Mouse (Mus musculus) right cerebral cortex, adult 18-20 months (tissue): ENCODE results near the gene Copg2.
"Not testable (repeated sequence)": the region's sequence is repeated elsewhere in the genome, so short reads cannot be mapped to it uniquely, and the experiment has no call there.

Experiments used
- DNase-seq: peaks from one replicate; pipeline ENCODE4 v3.0.0; 2022; ENCODE audit warnings: mixed read lengths

The Copg2 gene

GRCm38 (mm10) chr6:30805053-30805752 lies 91.4 kb downstream of the Copg2 start:
- peak; percentile 8 for DNase-seq

DNA sequence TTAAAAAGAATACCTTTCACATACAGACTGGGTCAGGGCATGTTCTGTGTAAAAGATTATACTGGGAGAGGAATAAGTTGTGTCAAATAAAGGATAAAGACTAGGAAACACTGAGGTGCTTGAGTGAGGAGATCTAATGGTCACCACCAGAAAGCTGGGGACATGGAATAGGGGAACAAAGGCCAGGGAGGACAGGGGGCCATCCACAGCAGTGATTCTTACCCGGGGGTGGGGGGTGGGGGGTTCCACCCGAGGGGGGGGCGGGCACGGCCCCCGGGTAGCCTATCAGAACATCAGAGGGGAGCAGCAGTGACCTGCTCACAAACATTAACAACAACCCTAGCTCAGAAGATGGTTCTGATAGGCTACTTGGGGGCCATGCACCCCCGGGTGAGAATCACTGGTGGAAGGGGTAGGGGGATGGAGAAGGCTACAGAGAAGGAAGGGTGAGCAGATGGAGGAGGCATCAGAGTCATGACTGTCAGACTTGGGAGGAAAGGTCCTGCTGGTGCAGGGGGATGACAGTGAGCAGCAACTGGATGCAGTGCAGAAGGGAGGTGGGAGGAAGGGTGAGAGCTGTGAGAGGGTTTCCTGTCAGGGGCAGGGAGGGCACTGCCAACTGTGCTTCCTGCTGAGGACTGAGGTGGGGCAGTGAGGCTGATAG lies 92.1 kb downstream of the Copg2 start:
- DNase-seq: peak; percentile 34

- not testable (repeated sequence) for DNase-seq
Measured at GRCm38 (mm10) chr6:30802915-30803314, 93.7 kb downstream of the Copg2 start.

DNA sequence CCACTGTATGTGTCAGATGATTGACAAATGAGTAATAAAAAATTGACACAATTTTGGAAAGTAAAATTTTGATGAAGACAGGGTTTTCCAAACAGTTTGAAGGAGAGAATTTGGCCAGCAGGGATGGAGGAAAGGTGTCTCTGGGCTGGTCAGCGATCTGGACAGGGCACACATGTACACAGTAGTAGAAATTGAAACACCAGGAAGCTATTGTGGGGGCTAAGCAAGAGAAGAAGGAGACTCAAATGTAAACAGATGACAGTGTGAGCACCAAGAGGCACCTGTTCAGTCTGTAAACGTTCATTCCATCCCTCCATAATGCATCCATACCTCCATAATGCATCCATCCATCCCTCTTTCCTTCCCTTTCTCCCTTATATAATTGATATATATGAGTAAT lies 145.4 kb downstream of the Copg2 start:
- no peak for DNase-seq

- no peak for DNase-seq
Measured at GRCm38 (mm10) chr6:30750482-30750881, 146.1 kb downstream of the Copg2 start.

- DNase-seq: no peak
Measured at GRCm38 (mm10) chr6:30749892-30750291, 146.7 kb downstream of the Copg2 start.

DNA sequence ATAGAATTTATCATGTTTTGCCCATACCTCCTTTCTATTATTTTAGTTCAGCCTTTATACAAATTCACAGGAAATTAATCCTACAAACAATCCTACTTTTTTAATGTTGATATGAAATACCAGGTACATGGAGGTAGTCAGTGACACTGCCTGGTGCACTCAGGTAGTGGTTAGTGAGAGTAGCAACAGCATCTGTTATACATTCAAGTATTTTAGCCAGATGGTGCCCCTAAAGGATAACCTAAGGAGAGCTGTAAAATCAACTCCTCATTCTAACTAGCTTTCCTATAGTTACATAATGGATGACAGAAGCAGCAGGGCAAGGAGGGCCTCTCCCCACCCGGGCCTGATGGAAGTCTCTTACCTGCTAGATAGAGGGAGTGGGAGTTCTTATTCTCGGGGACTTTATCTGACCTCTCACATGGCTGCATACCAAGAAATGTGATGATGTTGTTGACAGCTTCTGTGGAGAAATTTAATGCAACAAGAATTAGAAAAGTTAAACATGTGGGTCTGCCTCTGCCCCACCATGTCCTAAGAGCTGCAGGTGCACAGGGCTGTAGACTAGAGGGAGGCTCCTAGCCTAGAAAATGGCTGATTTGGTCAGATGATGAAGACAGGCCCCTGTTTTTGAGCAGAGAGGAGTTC lies 147.4 kb downstream of the Copg2 start:
- no peak for DNase-seq

- DNase-seq: no peak
Measured at GRCm38 (mm10) chr6:30748358-30748910, 148.2 kb downstream of the Copg2 start.

DNA sequence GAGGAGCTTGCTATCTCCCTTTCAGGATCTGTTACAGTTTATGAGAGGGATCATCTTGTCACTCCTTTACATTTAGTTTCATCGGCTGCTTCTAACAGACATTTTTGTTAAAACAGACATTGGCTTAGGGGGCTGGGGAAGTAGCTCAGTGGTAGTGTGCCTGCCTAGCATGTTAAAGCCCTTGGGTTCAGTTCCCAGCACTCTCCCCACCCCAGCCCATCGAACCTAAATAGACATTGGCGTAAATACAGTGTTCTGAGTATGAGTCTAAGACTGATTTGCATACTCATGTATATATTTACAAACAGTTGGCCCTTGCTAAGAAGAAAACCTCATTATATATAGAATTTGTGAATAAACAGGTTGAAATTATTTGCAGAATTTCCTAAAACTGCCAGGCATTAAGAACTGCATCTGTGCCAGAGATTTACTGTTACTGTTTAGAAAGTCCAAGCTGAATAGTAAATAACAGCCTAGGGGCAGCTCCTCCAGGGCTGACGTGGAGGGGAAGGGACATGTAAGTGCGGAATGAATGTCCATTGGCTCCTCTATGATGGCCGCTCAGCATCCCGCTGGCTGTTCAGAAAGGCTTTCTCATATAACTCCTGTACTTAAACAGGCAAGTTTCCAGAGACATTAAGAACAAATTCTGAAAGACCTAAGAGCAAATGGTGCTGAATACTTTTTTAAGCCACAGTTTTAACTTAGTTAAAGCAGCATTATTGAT lies 148.8 kb downstream of the Copg2 start:
- DNase-seq: no peak

DNA sequence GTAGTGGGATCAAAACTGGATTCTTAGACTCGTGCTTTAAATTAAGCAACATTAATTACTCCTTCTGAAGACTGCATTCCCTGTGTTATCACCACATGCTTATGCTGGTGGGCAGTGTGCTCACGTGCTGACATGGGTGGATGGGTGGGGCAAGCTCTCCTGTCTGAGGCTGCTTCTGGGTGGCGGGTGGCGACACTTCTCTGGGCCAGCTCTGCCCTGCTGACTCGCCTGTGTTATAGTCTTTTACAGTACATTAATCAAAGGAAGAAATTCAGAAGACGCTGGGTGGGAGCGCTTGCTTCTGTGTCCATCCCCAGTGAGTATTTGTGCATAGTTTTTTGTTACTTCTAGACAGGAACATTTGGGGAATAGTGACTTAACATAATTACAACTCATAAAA lies 151.0 kb downstream of the Copg2 start:
- DNase-seq: no peak

- no peak for DNase-seq
Measured at GRCm38 (mm10) chr6:30744846-30745245, 151.7 kb downstream of the Copg2 start.

DNA sequence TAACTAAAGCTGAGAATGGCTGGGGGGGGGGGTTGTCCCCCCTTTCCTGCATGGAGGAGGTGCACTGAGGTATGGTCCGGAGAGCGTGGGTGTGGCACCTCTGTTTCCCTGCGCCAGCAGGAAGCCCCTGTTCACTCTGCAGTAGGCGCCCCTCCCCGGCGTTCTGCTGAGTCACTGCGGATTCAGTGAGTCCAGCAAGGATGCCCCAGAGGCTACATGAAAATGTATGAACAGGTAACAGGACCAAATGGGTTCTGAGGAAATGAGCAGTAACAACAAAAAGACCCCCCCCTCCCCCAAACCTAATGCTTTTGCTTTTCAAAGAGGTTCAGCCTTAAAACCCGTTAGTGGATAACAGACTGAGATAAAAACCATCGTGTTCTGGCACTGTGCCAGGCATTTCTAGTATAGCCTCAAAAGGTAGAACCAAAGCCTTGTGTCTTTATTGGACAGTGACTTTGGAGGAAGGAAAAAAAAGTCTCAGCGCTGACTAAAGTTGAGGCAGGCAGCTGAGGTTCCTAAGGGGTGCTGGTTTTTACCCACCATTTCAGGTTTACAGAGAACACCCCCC lies 157.3 kb downstream of the Copg2 start:
- DNase-seq: peak; percentile 46

GRCm38 (mm10) chr6:30738464-30739006 lies 158.1 kb downstream of the Copg2 start:
- no peak for DNase-seq

DNA sequence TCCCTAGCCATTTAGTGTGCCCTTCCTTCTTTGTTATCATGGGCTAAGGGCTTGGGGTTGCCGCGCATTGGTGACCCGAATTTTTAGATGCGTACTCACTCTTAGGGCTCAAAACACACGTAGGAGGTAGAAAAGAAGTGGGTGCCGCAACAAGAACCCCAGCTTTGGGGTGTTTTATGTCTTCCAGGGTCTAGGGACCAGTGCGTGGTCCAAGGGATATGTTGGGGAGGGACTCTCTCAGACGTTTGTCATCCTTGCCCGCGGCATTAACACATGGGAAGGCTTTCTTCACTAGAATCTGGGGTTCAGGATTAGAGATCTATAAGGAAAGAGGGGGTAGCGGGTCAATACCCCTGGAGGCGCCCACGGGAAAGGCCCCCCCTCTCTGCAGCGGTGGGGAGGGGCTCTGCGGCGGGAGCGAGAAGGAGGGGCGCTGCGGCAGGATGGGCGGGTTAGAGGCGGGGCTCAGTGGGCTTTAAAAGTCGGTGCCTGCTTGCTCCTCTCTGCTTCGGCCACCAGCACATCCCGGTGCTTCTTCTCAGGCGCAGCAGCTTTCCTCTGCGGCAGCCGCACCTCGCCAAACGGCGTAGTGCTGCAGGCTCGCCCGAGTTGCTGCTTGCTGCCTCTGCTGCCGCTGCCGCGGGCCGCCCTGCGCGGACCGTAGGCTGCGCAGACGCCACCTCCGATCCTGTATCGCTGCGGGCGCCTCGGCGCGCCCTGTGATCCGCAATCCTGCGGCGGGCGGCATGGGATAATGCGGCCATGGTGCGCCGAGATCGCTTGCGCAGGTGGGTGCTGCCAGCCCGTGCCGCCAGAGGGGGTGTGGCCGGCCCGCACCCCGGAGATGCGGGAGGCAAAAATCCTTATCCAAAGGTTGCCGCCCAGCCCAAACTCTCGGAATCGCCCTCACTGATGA lies 158.8 kb downstream of the Copg2 start:
- DNase-seq: peak; percentile 74

DNA sequence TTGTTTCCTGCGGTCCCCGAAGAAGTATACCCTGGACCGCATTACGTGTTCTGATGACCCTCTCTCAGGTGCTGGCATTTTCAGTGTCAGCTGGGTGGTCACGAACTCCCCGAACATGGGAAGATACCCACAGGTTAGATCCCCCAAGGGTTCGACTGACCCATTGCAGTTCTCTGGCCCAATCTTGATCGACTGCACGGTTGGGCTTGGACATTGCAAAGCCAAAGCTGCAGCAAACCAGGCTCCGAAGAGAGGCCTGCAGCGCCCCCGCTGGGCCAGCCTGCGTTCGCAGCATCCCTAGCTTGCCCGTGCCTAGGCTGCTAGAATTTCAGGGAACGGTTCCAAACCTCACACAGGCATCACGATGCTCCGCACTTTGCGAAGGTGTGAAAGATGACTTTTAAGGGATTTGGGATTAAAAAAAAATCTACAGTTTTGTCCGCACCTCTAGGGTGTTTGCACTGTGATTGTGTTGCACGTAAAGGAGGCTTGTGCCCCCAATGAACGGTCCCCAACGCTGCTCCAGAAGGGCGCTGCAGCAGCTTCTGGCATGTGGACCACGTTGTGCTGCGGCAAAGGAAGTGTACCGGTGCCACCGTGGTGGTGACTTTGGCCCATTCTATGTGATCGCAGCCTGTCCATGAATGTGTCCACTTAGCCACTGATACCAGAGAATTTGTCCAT lies 159.6 kb downstream of the Copg2 start:
- DNase-seq: peak; percentile 76

DNA sequence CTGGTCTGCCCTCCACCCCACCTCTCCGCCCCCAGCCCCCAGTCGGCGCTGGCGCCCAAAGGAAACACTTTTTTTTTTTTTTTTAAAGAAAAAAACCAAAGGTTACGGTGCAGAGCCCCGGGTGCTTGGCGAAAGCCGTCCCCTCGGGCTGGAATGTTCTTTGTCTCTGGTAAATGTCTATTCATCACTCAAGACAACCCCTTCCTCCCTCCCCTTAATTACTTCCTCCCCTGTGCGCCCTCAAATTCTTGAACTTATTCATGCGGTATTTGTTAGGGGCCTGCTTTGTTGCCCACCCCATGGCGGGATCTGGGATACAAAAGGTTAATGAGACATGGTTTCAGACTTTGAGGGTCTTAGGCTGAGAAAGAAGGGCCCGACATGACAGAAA lies 160.2 kb downstream of the Copg2 start:
- DNase-seq: no peak

DNA sequence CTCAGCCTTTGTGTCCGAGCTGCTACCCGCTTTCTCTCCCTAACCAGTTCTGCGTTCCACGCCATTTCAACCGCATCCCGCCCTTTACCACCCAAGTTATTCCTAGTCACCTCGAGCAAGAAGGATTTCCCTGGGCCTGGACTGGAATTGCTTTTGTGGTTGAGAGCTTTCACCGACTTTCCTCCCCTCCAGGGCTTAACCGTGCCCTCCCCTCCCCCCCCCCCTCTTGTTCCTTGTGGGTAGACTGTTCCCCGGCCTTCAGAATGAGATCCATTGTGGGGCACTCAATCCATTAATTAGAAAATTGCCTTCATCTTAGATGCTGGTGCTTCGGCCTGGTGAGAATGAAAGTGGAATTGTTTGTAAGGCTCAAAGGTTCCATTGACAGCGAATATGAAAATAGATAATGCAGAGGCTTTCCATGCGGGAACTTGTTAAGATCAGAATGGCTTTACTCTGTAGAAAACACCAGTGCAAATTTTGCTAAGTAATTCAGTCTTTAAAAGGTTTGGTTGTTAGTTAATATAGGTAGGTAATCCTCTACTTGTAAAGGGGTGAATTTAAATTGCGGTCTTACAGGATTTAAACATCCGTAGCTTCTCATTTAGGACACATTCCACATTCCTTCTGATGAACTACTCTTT lies 160.7 kb downstream of the Copg2 start:
- DNase-seq: no peak

DNA sequence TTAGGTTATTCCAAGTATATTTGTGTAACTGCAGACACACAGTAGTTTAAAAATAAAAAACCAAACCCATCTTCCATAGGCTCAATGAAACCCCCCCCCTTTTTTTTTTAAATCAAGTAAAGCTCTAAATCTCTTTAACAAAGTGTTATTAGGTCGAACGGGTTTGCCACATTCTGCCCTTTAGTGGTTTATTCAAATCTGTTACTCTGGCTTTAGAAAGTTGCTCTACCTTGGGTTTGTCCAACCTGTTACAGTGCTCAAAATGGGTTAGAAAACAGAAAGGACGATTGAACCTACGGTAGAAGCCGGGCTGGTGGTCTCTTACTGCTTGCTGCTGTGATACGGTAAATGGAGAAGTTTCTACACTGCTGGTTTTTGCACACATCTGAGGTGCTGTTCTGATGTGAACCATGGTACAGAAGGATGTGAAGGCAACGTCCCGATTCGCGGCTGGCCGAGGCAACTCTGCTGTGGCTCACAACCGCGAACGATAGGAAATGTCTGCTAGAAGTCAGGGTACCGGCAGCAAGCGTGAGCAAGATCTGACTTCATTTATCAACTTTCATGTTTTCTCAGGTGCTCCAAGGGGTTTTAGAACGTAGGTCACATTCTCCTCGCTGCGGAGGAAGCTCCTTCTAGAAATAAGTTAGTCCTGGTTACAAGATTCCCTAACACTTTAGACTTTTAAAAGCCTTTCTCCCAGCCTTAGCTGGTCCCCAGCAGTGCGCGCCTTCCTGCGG lies 161.4 kb downstream of the Copg2 start:
- DNase-seq: no peak

- no peak for DNase-seq
Measured at GRCm38 (mm10) chr6:30734465-30734864, 162.1 kb downstream of the Copg2 start.
